Mouse (Mus musculus): ENCODE measurements at regions not wholly inside any gene's neighbourhood (a gene's known extent, or its start where the extent isn't known, plus 50 kb on each side); places are given as distances from the start of the nearest gene placed in this dataset.

DNA sequence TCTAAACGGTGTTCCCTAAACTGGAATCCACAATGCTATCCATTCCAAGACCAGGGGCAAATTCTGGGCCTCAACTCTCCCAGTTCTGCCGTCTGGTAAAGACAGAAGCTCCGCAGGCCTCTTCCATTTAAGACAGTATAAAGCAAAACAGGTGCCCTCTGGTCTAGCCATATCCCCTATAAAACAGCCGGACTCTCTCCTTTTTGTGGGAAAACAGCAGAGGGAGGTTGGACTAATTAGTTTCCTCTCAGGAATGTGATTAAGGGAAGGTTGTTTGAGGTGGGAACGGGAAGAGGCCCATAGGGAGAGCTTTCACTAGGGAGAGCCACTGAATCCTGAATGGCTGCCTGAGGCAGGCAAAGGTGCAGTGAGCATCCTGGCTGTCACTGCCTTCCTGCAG lies 226.9 kb downstream of the Slc4a3 start:
- no peak overlapping the region for H3K4me2 ChIP-seq (ENCODE audit: low read depth, low read length)
- 72% methylated on average over 5 of the region's 5 CpGs for whole genome bisulfite sequencing (ENCODE audit: insufficient replicate concordance)
- H3K36me3 ChIP-seq (replicated peaks; ENCODE audit: insufficient read depth, low read length), result no peaks in the 10 kb centered on the region
- H3K9me3 ChIP-seq (ENCODE audit: low read length), result no peaks in the 10 kb centered on the region
- no peak overlapping the region for H3K27ac ChIP-seq (ENCODE audit: low read depth)
- H3K27me3 ChIP-seq (ENCODE audit: insufficient read depth, low read length), result no peaks in the 10 kb centered on the region
- no peak overlapping the region for H3K9ac ChIP-seq (replicated peaks)
- no peaks in the 10 kb centered on the region for H3K4me1 ChIP-seq (ENCODE audit: insufficient read depth)
- ATAC-seq (no peak), DNase-seq (no peak)
- TF ChIP-seq EP300 (IDR thresholded peaks at IDR 0.05; ENCODE audit: low read depth), result no peak
- TF ChIP-seq CTCF (IDR thresholded peaks at IDR 0.05; ENCODE audit: low read depth), result no peak
- H3K4me3 ChIP-seq (ENCODE audit: low read depth, low read length), result no peak overlapping the region

DNA sequence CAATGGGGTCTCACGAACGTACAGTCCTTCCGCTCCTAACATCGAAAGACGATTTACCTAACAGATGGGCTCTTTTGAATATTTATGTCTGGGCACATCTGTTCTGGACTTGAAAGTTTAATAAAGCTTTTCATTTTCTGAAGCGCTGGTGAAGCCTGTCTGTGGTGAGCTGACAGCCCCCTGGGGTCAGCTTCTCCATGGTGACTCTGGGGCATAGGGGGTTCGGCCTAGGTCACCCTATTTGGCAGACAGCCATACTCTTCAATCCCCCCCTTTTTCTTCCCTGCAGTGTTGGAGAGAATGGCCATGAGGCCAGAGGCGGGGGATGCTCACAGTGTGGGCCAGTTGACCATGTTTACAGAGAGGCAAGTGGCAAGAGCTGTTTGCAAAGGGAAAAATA lies 232.8 kb downstream of the Slc4a3 start:
- 83% methylated on average over 8 of the region's 8 CpGs for WGBS (ENCODE audit: insufficient replicate concordance)
- no peak for TF ChIP-seq EP300 (IDR thresholded peaks at IDR 0.05; ENCODE audit: low read depth)
- Histone ChIP-seq H3K4me1 (ENCODE audit: insufficient read depth) (no peaks in the 10 kb centered on the region), H3K4me3 (ENCODE audit: low read depth, low read length) (no peak overlapping the region), H3K9me3 (ENCODE audit: low read length) (no peaks in the 10 kb centered on the region), H3K27me3 (ENCODE audit: insufficient read depth, low read length) (no peaks in the 10 kb centered on the region), H3K36me3 (replicated peaks; ENCODE audit: insufficient read depth, low read length) (no peaks in the 10 kb centered on the region), H3K27ac (ENCODE audit: low read depth) (no peak overlapping the region), H3K9ac (replicated peaks) (no peak overlapping the region), H3K4me2 (ENCODE audit: low read depth, low read length) (no peak overlapping the region)
- ATAC-seq, result no peak
- no peak for DNase-seq

DNA sequence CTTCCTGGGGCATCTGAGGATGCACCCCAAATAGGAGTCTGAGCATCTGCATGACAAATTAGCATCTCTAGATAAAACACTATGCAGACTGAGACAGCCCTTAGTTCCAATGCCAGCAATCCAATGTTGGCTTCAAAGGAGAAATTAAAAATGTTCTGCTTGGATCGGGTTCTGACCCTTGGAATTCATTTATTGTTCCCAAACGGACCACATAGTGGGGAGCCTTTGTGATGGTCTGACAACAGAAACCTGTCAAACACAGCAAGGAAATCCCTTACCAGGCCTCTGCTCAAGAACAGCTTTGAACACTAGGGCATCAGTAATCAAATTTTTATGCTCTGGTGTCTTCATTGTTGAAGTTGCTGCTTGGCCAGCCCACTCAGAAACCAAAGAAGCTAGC lies 237.1 kb downstream of the Slc4a3 start:
- WGBS (ENCODE audit: insufficient replicate concordance), result 69% methylated on average over 2 of the region's 2 CpGs
- no peak overlapping the region for H3K27ac ChIP-seq (ENCODE audit: low read depth)
- ATAC-seq, result no peak
- no peaks in the 10 kb centered on the region for H3K27me3 ChIP-seq (ENCODE audit: insufficient read depth, low read length)
- no peak for TF ChIP-seq CTCF (IDR thresholded peaks at IDR 0.05; ENCODE audit: low read depth)
- TF ChIP-seq EP300 (IDR thresholded peaks at IDR 0.05; ENCODE audit: low read depth), result no peak
- H3K9ac ChIP-seq (replicated peaks), result no peak overlapping the region
- no peak overlapping the region for H3K4me2 ChIP-seq (ENCODE audit: low read depth, low read length)
- DNase-seq, result no peak
- no peak overlapping the region for H3K4me3 ChIP-seq (ENCODE audit: low read depth, low read length)
- no peaks in the 10 kb centered on the region for H3K4me1 ChIP-seq (ENCODE audit: insufficient read depth)
- no peaks in the 10 kb centered on the region for H3K36me3 ChIP-seq (replicated peaks; ENCODE audit: insufficient read depth, low read length)
- no peaks in the 10 kb centered on the region for H3K9me3 ChIP-seq (ENCODE audit: low read length)

DNA sequence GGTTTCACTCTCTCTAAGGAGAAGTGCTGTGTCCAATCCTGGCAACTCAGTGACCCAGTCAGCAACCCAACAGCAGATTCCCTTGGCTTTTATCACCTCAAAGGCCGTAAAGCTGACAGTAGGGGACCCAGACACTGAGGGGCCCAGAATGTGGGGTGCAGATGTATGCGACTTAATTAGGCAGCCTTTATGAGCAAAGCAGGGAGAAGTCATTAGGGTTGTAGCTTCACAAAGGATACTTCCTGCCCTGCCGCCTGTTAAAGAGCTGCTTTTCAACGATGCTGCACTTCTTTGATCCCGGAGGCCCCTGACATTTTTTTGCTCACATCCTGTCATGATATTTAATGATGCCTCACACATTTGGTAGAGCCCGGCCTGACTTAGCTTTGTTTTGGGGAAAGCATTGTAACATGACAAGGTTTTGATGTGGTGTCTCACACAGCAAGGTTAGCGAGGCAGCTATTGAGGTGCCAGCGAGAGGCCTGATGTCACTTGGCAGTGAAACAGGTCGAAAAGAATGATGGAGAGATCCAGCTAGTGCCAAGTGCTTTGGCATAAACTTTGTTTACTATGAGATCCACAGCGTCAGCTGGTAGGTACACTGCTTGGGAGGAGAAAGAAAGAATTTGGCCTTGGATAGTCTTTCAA lies 240.2 kb downstream of the Slc4a3 start:
- Histone ChIP-seq H3K4me3 (ENCODE audit: low read depth, low read length) (no peak overlapping the region), H3K9me3 (ENCODE audit: low read length) (no peaks in the 10 kb centered on the region), H3K36me3 (replicated peaks; ENCODE audit: insufficient read depth, low read length) (no peaks in the 10 kb centered on the region), H3K4me2 (ENCODE audit: low read depth, low read length) (no peak overlapping the region), H3K27me3 (ENCODE audit: insufficient read depth, low read length) (no peaks in the 10 kb centered on the region), H3K4me1 (ENCODE audit: insufficient read depth) (no peaks in the 10 kb centered on the region), H3K9ac (replicated peaks) (no peak overlapping the region), H3K27ac (ENCODE audit: low read depth) (no peak overlapping the region)
- no peak for ATAC-seq
- TF ChIP-seq EP300 (IDR thresholded peaks at IDR 0.05; ENCODE audit: low read depth) (no peak), CTCF (IDR thresholded peaks at IDR 0.05; ENCODE audit: low read depth) (no peak)
- WGBS (ENCODE audit: insufficient replicate concordance), result 62% methylated on average over 10 of the region's 10 CpGs
- no peak for DNase-seq

DNA sequence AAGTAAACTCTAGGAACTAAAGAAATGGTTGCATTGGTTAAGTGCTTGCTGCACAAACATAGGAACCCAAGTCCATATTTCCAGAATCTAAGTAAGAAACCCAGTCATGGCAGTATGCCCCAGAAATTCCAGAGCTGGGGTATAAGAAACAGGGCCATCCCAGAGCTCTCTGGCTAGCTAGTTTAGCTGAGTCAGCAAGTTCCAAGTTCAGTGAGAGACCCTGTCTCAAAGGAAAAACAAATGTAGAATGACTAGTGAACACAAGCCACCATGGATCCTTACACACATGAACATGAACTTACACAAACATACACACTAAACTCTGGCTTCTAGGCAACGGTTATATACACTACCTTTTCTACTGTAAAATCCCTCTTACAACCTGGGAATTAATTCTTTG lies 245.4 kb downstream of the Slc4a3 start:
- WGBS (ENCODE audit: insufficient replicate concordance), result 61% methylated on average over 1 of the region's 1 CpGs
- ATAC-seq, result no peak
- DNase-seq, result no peak

DNA sequence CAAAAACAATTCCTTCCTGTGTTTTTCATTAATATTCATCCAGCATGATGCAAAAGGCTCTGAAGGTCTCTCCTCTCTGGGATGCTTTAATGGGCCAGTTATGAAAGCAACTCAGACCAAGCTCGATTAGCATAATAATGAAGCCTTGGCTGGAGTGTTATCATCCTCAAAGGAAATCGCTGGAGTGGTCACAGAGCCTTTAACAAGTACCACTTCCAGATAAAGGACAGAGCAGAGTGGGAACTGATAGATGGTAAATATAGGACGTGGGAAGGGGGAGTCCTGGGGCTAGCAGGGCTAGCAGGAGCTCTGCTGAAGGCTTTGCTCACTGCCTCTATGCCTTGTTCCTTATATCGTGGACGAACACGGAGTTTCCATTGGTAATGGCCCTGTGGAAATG lies 251.7 kb downstream of the Slc4a3 start:
- WGBS (ENCODE audit: insufficient replicate concordance), result 58% methylated on average over 6 of the region's 6 CpGs
- DNase-seq, result no peak

More for the DNA sequence above, 245.4 kb downstream of the Slc4a3 start:
- Histone ChIP-seq H3K9ac (replicated peaks) (no peak overlapping the region), H3K4me1 (ENCODE audit: insufficient read depth) (no peaks in the 10 kb centered on the region), H3K4me2 (ENCODE audit: low read depth, low read length) (no peak overlapping the region), H3K4me3 (ENCODE audit: low read depth, low read length) (no peak overlapping the region), H3K36me3 (replicated peaks; ENCODE audit: insufficient read depth, low read length) (no peaks in the 10 kb centered on the region), H3K27ac (ENCODE audit: low read depth) (no peak overlapping the region), H3K27me3 (ENCODE audit: insufficient read depth, low read length) (no peaks in the 10 kb centered on the region), H3K9me3 (ENCODE audit: low read length) (no peaks in the 10 kb centered on the region)
- TF ChIP-seq EP300 (IDR thresholded peaks at IDR 0.05; ENCODE audit: low read depth) (no peak), CTCF (IDR thresholded peaks at IDR 0.05; ENCODE audit: low read depth) (no peak)

More for the DNA sequence above, 251.7 kb downstream of the Slc4a3 start:
- Histone ChIP-seq H3K27ac (ENCODE audit: low read depth) (no peak overlapping the region), H3K9ac (replicated peaks) (no peak overlapping the region), H3K4me2 (ENCODE audit: low read depth, low read length) (no peak overlapping the region), H3K4me3 (ENCODE audit: low read depth, low read length) (no peak overlapping the region), H3K27me3 (ENCODE audit: insufficient read depth, low read length) (no peaks in the 10 kb centered on the region), H3K36me3 (replicated peaks; ENCODE audit: insufficient read depth, low read length) (no peaks in the 10 kb centered on the region), H3K4me1 (ENCODE audit: insufficient read depth) (no peaks in the 10 kb centered on the region), H3K9me3 (ENCODE audit: low read length) (no peaks in the 10 kb centered on the region)
- ATAC-seq, result no peak
- TF ChIP-seq CTCF (IDR thresholded peaks at IDR 0.05; ENCODE audit: low read depth) (no peak), EP300 (IDR thresholded peaks at IDR 0.05; ENCODE audit: low read depth) (no peak)

All from liver, postnatal 0 days (tissue).